Mouse (Mus musculus) right cerebral cortex, postnatal 14 days (tissue): ENCODE results near the gene Rorb.

Experiments used
- DNase-seq: peaks from one replicate; pipeline ENCODE4 v3.0.0; 2022

The Rorb gene

GRCm38 (mm10) chr19:19004023-19004656 is 106.9 kb downstream of the Rorb start:
- no peak for DNase-seq

GRCm38 (mm10) chr19:18998966-18999365 is 112.0 kb downstream of the Rorb start:
- DNase-seq: no peak

- DNase-seq: no peak
Measured at GRCm38 (mm10) chr19:18997711-18998110, 113.3 kb downstream of the Rorb start.

GRCm38 (mm10) chr19:18979996-18980395 is 131.0 kb downstream of the Rorb start:
- DNase-seq: no peak

- peak; percentile 17 for DNase-seq
Measured at GRCm38 (mm10) chr19:18974796-18975660, 136.0 kb downstream of the Rorb start.

- DNase-seq: no peak
Measured at GRCm38 (mm10) chr19:18969386-18969785, 141.6 kb downstream of the Rorb start.

GRCm38 (mm10) chr19:18967307-18967706 is 143.7 kb downstream of the Rorb start:
- DNase-seq: no peak

- DNase-seq: no peak
Measured at GRCm38 (mm10) chr19:18959862-18960261, 151.1 kb downstream of the Rorb start.

GRCm38 (mm10) chr19:18952806-18953205 is 158.2 kb downstream of the Rorb start:
- no peak for DNase-seq

GRCm38 (mm10) chr19:18947193-18947592 is 163.8 kb downstream of the Rorb start:
- DNase-seq: no peak

- no peak for DNase-seq
Measured at GRCm38 (mm10) chr19:18945265-18945664, 165.7 kb downstream of the Rorb start.

GRCm38 (mm10) chr19:18941391-18941790 is 169.6 kb downstream of the Rorb start:
- DNase-seq: no peak

- DNase-seq: no peak
Measured at GRCm38 (mm10) chr19:18911755-18912340, 199.1 kb downstream of the Rorb start.

GRCm38 (mm10) chr19:18909641-18910040 is 201.4 kb downstream of the Rorb start:
- DNase-seq: no peak

- no peak for DNase-seq
Measured at GRCm38 (mm10) chr19:18905511-18905910, 205.5 kb downstream of the Rorb start.

- DNase-seq: no peak
Measured at GRCm38 (mm10) chr19:18902694-18903067, 208.3 kb downstream of the Rorb start.

- DNase-seq: no peak
Measured at GRCm38 (mm10) chr19:18902041-18902693, 208.8 kb downstream of the Rorb start.

GRCm38 (mm10) chr19:18898238-18898637 is 212.8 kb downstream of the Rorb start:
- no peak for DNase-seq

- no peak for DNase-seq
Measured at GRCm38 (mm10) chr19:18890216-18890615, 220.8 kb downstream of the Rorb start.

GRCm38 (mm10) chr19:18889632-18890031 is 221.4 kb downstream of the Rorb start:
- no peak for DNase-seq

- peak; percentile 17 for DNase-seq
Measured at GRCm38 (mm10) chr19:18889117-18889627, 221.8 kb downstream of the Rorb start.

- DNase-seq: peak; percentile 32
Measured at GRCm38 (mm10) chr19:18888491-18889116, 222.4 kb downstream of the Rorb start.
